Mouse (Mus musculus) heart, embryonic 15.5 days (tissue): ENCODE results near the gene Pik3r1. TPM values are rescaled to one million over a fixed set of nuclear protein-coding genes. Genes with fewer than 3 reads are reported as not detected.
A peak's percentile ranks its signal among the peaks of the same experiment; 100 is the strongest.

Experiments
- ATAC-seq: fragments of 200-750 bp; cut with Nextera tagmentation; replicated peaks from 2 replicates; pipeline ENCODE4 v1.8.0; 2017; ENCODE audit warnings: low read depth, moderate TSS enrichment; ENCODE audit not compliant: insufficient number of reproducible peaks, insufficient read depth, low FRiP score
- H3K27ac ChIP-seq: fragments of 300-500 bp; sonication (generic); 2 replicates; pipeline ENCODE4 v1.5.1; 2015; ENCODE audit warnings: mild to moderate bottlenecking, inconsistent platforms
- H3K27me3 ChIP-seq: fragments of 300-500 bp; sonication (generic); 2 replicates; pipeline ENCODE4 v1.6.1; 2015; ENCODE audit warnings: inconsistent platforms
- H3K36me3 ChIP-seq: fragments of 300-500 bp; sonication (generic); 2 replicates; pipeline ENCODE4 v1.6.1; 2015; ENCODE audit warnings: mild to moderate bottlenecking, inconsistent platforms
- H3K4me1 ChIP-seq: fragments of 300-500 bp; sonication (generic); replicated peaks from 2 replicates; pipeline ENCODE4 v1.6.1; 2015; ENCODE audit warnings: inconsistent platforms
- H3K4me2 ChIP-seq: fragments of 300-500 bp; sonication (generic); 2 replicates; pipeline ENCODE4 v1.6.1; 2015; ENCODE audit warnings: inconsistent platforms, mild to moderate bottlenecking, moderate library complexity
- H3K4me3 ChIP-seq: fragments of 300-500 bp; sonication (generic); 2 replicates; pipeline ENCODE4 v1.5.1; 2015; ENCODE audit warnings: mild to moderate bottlenecking, inconsistent platforms
- H3K9ac ChIP-seq: fragments of 300-500 bp; sonication (generic); 2 replicates; pipeline ENCODE4 v1.6.1; 2015; ENCODE audit warnings: mild to moderate bottlenecking, inconsistent platforms
- H3K9me3 ChIP-seq: fragments of 300-500 bp; sonication (generic); replicated peaks from 2 replicates; pipeline ENCODE4 v1.6.1; 2016; ENCODE audit warnings: inconsistent platforms
- WGBS: fragments of 180-500 bp; shearing (Covaris S2); methylation state at CpG from one replicate; pipeline ENCODE4 v1.1.7; 2015; ENCODE audit warnings: mixed read lengths; 5-methylcytosine and 5-hydroxymethylcytosine counted together
- polyA plus RNA-seq: library from polyadenylated mRNA; unstranded; fragments of >200 nt; fragmentation: Nextera tagmentation; extraction: Ambion mirVana; gene quantifications from 2 replicates; pipeline ENCODE4 v1.2.1, GENCODE M21; 2015

Pik3r1 gene
- polyA plus RNA-seq, 1 experiment from 2014 or later = 20.2 TPM

DNA sequence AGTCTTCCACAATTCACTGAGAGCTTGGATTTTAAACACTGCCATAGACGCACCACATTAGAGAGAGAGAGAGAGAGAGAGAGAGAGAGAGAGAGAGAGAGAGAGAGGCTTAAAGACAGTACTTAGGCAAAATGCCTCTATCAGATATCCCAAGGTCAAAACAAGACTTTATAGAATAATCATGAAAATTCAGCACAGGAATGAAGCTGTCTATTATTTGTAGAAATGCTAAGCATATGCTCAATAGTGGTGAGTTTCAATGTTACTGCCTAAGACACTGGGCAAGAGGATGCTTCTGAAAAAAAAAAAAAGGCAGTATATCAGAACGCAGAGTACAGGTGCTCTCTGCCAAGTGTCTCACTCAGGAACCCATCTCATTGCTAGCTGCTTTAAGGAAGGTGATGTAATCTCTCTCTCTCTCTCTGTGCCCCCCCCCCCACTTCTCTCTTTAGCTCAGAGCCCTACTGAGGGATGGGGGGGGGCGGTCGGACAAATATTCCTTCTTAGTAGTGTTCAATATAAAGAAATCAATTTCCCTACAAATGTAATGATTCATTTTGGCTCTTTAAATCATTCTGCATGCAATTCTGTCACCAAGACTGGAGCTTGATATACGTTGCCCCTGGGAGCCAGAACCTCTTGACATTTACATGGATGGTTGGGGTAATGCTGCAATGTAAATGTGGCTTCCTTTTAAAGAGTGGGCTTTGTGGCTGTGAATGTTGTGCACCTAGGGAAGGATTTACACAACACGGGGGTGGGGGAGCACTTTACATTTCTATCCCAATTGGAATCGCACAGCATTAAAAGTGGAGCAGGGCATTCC lies 74.9 kb downstream of the Pik3r1 start:
- H3K9me3 ChIP-seq = no peaks in the 10 kb centered on the region
- ATAC-seq = no peak
- peak overlapping the region; percentile 86 for H3K4me2 ChIP-seq
- peak overlapping the region; percentile 67 for H3K4me3 ChIP-seq
- H3K27ac ChIP-seq = peak overlapping the region; percentile 79
- H3K4me1 ChIP-seq = peaks cover 42% of the 10 kb centered on the region
- peaks cover 10% of the 10 kb centered on the region for H3K36me3 ChIP-seq
- WGBS = 48% methylated on average over 7 of the region's 7 CpGs
- H3K9ac ChIP-seq = peak overlapping the region; percentile 21
- no peaks in the 10 kb centered on the region for H3K27me3 ChIP-seq

DNA sequence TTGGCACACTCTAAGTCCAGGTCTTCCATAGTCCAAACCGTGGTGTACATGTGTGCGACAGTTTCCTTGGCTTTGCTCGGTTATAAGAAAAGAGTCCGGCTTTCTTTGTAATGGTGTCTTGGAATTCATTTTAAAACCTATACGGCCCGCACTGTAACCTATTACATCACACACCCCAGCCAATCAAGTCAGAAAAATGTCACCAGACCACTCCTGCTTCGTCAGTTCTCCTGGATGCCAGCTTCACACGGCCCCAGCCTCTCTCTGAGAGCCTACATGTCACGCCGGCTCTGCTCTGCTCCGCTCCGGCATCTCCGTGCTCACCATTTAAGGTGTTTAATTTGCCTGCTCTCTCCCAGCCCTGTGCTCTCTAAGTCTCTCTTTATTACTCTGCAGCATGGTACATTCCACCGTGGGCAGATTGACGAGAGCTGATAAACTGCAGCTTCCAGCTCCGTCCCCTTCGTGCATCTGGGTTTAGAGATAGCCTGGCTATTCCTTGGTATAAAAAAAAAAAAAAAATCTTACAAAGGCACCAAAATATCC lies 75.7 kb downstream of the Pik3r1 start:
- peak overlapping the region; percentile 86 for H3K4me2 ChIP-seq
- peak; percentile 61 for ATAC-seq
- H3K4me1 ChIP-seq = peaks cover 42% of the 10 kb centered on the region
- no peaks in the 10 kb centered on the region for H3K9me3 ChIP-seq
- peaks cover 17% of the 10 kb centered on the region for H3K36me3 ChIP-seq
- H3K27ac ChIP-seq = peak overlapping the region; percentile 76
- peak overlapping the region; percentile 67 for H3K4me3 ChIP-seq
- 25% methylated on average over 17 of the region's 17 CpGs for WGBS
- H3K9ac ChIP-seq = peak overlapping the region; percentile 21; the same call in 1 of the 2 replicates
- no peaks in the 10 kb centered on the region for H3K27me3 ChIP-seq

DNA sequence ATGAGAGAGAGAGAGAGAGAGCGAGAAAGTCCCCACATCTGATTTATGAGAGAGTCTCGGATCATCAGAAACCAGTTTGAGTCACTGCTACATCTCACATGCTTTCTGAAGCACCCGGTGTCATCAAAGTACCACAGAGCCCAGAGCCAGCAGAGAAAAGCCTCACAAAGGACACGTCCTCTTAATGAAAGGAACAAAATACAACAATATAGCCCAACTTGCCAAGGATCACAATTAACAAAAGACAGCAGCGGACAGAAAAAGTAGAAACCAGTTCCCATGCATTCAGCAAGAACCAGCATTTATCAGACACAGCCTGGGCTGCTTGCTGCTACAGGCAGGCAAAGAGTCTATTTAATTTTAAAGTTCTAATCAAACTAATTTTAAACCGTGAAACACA lies 76.3 kb downstream of the Pik3r1 start:
- peak overlapping the region; percentile 76 for H3K27ac ChIP-seq
- peak overlapping the region; percentile 86 for H3K4me2 ChIP-seq
- no peak for ATAC-seq
- H3K9ac ChIP-seq = peak overlapping the region; percentile 21
- H3K4me3 ChIP-seq = peak overlapping the region; percentile 67
- peaks cover 42% of the 10 kb centered on the region for H3K4me1 ChIP-seq
- WGBS = 42% methylated on average over 6 of the region's 6 CpGs
- peaks cover 24% of the 10 kb centered on the region for H3K36me3 ChIP-seq
- no peaks in the 10 kb centered on the region for H3K9me3 ChIP-seq
- no peaks in the 10 kb centered on the region for H3K27me3 ChIP-seq

DNA sequence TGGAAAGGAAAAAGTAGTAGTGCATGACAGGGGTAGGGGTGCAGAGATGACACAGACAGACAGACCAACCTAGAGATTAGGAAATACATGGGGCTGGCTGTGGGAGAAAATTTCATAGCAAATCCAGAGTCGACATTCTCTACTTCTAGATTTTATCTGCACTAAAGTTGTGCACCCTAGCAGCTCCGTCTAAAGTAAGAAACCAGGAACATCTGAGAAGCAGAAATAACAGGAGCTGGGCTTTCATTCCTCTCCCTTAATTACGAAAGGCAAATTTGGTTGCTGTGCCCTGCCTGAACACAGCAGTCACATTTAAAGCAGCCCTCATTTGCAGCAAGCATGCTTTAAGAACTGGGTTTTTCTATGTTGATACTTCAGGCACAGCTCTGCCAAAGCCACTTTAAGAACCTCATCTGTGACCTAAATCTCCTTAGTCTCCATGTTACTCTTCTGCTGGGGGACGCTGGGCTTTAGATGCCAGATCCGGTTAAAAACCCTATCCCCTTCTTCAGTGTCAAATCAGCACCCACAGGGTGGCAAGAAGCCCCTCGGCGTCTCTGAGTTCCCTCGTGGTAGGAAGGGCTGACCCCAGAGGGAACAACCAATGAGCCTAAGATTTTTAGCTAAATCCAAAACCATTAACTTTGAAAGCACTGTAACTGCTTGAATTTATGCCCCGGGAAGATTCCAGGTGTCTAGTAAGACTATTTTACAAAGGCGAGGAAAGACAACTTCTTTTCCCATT lies 76.9 kb downstream of the Pik3r1 start:
- peaks cover 40% of the 10 kb centered on the region for H3K4me1 ChIP-seq
- H3K27me3 ChIP-seq = no peaks in the 10 kb centered on the region
- no peaks in the 10 kb centered on the region for H3K9me3 ChIP-seq
- peak overlapping the region; percentile 86 for H3K4me2 ChIP-seq
- H3K4me3 ChIP-seq = peak overlapping the region; percentile 67
- H3K9ac ChIP-seq = peak overlapping the region; percentile 21
- 49% methylated on average over 10 of the region's 10 CpGs for WGBS
- no peak for ATAC-seq
- peaks cover 30% of the 10 kb centered on the region for H3K36me3 ChIP-seq
- peak overlapping the region; percentile 76 for H3K27ac ChIP-seq

DNA sequence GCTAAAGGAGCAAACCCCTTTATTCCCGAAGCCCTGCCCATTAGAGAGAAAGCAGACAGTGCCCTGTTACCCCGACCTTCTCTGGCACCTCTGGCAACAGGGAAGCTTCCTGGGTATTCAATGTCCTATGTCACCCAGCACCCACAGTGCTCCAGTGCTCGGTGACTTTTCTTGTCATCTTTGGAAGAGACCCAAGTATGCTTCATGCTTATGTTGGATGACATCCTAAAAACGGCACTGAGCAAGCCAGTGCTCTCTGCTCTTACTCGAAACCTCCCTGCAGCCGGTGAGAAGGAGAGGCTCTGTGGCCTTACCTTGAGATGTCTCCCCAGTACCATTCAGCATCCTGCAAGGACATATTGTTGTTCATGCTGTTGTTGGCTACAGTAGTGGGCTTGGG lies 77.8 kb downstream of the Pik3r1 start:
- WGBS = 37% methylated on average over 6 of the region's 6 CpGs
- Histone ChIP-seq H3K4me2 (peak overlapping the region; percentile 36), H3K9me3 (no peaks in the 10 kb centered on the region), H3K4me3 (peak overlapping the region; percentile 7), H3K27ac (peak overlapping the region; percentile 51), H3K36me3 (peaks cover 39% of the 10 kb centered on the region), H3K4me1 (peaks cover 34% of the 10 kb centered on the region), H3K27me3 (no peaks in the 10 kb centered on the region), H3K9ac (no peak overlapping the region)
- no peak for ATAC-seq

DNA sequence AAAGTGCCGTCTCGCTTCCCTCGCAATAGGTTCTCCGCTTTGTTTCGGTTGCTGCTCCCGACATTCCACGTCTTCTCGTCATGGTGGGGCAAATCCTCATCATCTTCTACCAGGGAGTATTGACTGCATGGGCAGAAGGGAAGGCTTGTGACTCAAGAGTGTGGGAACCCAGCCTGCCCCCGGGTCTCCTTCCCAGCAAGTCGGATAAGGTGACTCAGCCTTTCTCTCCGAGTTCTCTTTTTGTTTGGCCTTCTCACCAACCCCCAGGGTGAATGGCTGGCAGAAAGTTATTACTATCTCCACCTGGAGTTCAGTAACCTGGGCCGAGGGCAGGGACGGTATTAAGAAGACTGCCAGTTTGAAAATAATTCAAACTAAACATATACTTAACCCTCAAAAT lies 81.8 kb downstream of the Pik3r1 start:
- Histone ChIP-seq H3K9me3 (no peaks in the 10 kb centered on the region), H3K4me1 (peaks cover 13% of the 10 kb centered on the region), H3K27ac (no peak overlapping the region), H3K36me3 (peaks cover 57% of the 10 kb centered on the region), H3K27me3 (no peaks in the 10 kb centered on the region), H3K9ac (no peak overlapping the region), H3K4me3 (no peak overlapping the region), H3K4me2 (no peak overlapping the region)
- WGBS = 89% methylated on average over 13 of the region's 13 CpGs
- no peak for ATAC-seq

DNA sequence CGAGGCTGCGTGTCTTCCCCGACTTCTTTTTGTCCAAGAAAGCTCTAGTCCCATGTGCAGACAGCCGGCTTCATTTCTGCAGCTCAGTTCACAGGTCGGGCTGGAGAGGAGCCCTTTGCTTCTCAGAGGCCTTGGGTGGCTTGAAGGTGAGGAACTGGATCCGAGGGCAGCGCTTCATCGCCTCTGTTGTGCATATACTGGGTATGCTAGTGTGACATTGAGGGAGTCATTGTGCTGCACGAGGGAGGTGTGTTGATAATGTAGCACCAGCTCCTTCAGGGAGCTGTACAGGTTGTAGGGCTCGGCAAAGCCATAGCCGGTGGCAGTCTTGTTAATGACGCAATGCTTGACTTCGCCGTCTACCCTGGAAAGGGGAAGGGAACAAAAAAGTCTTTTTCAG lies 83.3 kb downstream of the Pik3r1 start:
- Histone ChIP-seq H3K27me3 (no peaks in the 10 kb centered on the region), H3K4me2 (no peak overlapping the region), H3K4me1 (no peaks in the 10 kb centered on the region), H3K36me3 (peaks cover 57% of the 10 kb centered on the region), H3K4me3 (no peak overlapping the region), H3K27ac (no peak overlapping the region), H3K9me3 (no peaks in the 10 kb centered on the region), H3K9ac (no peak overlapping the region)
- WGBS = 88% methylated on average over 14 of the region's 14 CpGs
- no peak for ATAC-seq

DNA sequence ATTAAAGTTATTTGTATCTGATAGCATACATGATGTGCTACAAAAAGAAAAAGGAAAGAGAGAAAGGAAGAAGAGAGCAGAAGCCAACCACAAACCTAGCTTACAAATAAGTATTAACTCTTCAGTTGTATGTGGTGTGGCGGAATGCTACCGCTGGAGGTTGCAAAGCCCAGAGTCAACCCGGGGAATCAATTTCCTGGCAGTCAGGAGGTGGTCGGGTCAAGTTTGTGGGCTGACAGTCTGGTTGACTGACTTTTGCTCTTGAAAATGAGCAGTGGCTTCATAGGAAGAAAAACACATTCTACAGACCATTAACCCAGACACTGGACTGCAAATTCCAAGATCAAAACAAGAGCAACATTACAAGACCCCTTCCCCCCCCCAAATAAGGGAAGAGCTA lies 85.6 kb downstream of the Pik3r1 start:
- 84% methylated on average over 4 of the region's 4 CpGs for WGBS
- no peaks in the 10 kb centered on the region for H3K27me3 ChIP-seq
- peaks cover 41% of the 10 kb centered on the region for H3K36me3 ChIP-seq

DNA sequence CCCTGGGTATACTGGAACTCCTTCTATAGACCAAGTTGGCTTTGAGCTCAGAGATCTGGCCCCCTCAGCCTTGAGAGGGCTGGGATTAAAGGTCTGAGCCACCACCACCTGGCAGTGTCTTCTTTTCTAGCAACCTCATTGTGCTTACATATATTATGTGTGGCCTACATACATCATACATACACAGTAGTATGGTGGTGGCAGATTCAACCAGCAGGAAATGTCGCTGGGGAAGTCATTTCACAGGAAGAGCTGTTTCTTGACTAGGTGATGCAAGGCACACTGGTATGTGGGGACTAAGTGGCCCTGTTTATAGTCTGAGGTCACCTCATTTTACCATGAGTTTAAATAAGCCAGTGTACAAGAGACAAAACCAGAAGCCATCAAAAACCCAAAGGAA lies 87.9 kb downstream of the Pik3r1 start:
- H3K4me2 ChIP-seq = no peak overlapping the region
- H3K4me1 ChIP-seq = no peaks in the 10 kb centered on the region
- H3K9ac ChIP-seq = no peak overlapping the region
- H3K27me3 ChIP-seq = no peaks in the 10 kb centered on the region
- ATAC-seq = no peak
- H3K9me3 ChIP-seq = no peaks in the 10 kb centered on the region
- H3K27ac ChIP-seq = no peak overlapping the region
- no peak overlapping the region for H3K4me3 ChIP-seq
- 79% methylated on average over 1 of the region's 1 CpGs for WGBS
- H3K36me3 ChIP-seq = peaks cover 18% of the 10 kb centered on the region

More for the DNA sequence above, 85.6 kb downstream of the Pik3r1 start:
- no peak overlapping the region for H3K9ac ChIP-seq
- H3K9me3 ChIP-seq = no peaks in the 10 kb centered on the region
- no peak for ATAC-seq
- no peak overlapping the region for H3K27ac ChIP-seq
- no peaks in the 10 kb centered on the region for H3K4me1 ChIP-seq
- no peak overlapping the region for H3K4me3 ChIP-seq
- no peak overlapping the region for H3K4me2 ChIP-seq

DNA sequence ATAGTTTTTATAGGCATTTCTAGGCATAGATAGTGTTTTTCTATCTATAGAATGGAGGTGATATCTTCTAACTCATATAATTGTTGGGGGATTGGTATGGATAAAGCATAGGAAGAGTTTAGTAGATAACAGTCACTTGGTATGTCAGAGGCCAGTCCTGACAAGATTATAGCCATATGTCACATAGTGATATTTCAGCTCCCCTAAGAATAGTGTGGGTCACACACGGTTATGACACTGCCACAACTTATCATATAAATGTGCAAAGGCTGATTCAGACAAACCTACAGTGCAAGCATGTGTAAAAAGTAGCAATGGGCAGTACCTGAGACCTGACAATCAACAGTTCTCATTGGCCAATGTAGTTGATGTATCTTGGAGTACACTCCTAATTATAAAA lies 89.0 kb downstream of the Pik3r1 start:
- WGBS = 52% methylated on average over 1 of the region's 1 CpGs
- Histone ChIP-seq H3K9me3 (no peaks in the 10 kb centered on the region), H3K36me3 (peaks cover 7% of the 10 kb centered on the region), H3K9ac (no peak overlapping the region), H3K4me2 (no peak overlapping the region), H3K4me1 (no peaks in the 10 kb centered on the region), H3K4me3 (no peak overlapping the region), H3K27me3 (no peaks in the 10 kb centered on the region), H3K27ac (no peak overlapping the region)
- ATAC-seq = no peak

DNA sequence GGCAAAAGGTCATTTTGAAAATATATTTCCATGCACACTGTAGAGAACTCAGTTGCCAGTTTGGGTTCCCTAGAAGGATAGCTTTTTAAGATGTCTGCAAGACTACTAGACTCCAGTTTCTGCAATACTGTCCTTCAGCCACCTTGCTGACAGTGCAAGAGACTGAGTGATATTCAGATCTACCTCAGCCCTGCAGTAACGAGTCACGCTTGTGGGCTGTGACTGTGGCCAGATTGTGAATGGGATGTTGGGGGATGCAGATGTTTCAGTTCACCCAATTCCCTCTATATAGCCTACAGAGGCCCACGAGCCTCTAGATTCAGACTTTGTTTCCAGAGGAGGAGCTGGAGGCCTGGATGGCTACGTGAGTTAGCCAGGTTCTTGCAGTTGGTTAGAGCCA lies 90.0 kb downstream of the Pik3r1 start:
- H3K27ac ChIP-seq = no peak overlapping the region
- no peak for ATAC-seq
- no peak overlapping the region for H3K4me3 ChIP-seq
- no peaks in the 10 kb centered on the region for H3K4me1 ChIP-seq
- peaks cover 6% of the 10 kb centered on the region for H3K36me3 ChIP-seq
- H3K9ac ChIP-seq = no peak overlapping the region
- 82% methylated on average over 4 of the region's 4 CpGs for WGBS
- no peaks in the 10 kb centered on the region for H3K9me3 ChIP-seq
- no peaks in the 10 kb centered on the region for H3K27me3 ChIP-seq
- H3K4me2 ChIP-seq = no peak overlapping the region
